Mouse (Mus musculus): ENCODE measurements around the gene Crhr1.

The Crhr1 gene

DNA sequence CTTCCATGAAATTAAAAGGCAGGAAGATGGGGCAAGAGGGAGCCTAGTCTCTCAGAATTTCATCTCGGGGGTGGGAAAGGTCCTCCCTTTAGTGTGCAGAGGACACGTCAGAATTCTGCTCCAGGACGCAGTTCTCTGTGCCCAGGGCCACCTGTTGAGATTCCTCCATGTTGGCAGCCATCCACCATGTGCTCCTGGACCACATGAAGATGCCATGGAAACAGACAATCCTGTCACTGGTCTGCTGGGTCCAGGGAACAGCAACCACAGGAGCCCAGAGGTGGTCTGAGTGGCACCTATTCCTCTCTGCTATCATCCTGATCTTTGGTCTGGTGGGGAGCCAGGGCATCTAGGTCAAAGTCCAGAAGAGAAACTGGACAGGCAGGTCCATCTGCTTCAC, 6.3 kb downstream of the Crhr1 start:
- no peak for DNase-seq (ENCODE audit: low spot score in 2 of 2)

GRCm38 (mm10) chr11:104144930-104145329, 12.3 kb downstream of the Crhr1 start:
- DNase-seq (ENCODE audit: low spot score in 2 of 2) = no peak

GRCm38 (mm10) chr11:104148787-104149186, 16.1 kb downstream of the Crhr1 start:
- DNase-seq (ENCODE audit: low spot score in 2 of 2) = no peak

- DNase-seq (ENCODE audit: low spot score in 2 of 2) = no peak
These were observed 18.3 kb downstream of the Crhr1 start for GRCm38 (mm10) chr11:104150911-104151310.

DNA sequence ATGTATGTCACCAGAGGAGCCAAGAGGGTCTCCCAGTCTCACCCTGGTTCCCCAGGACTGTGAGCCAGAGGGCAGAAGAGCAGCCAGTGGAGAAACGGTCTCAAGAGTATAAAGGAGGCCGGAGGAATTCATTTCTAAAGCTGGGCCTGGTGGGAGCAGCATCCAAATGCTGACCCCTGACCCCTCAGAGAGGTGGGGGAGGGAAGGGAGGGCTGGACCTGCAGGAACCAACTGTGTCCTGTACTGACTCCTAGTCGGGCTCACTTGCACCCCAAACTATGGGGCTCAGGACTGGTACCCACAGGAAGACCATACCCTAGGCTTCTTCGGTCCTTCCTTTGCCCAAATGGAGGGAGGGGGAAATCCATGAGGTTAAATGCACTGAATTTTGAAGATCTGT, 21.7 kb downstream of the Crhr1 start:
- no peak for DNase-seq (ENCODE audit: low spot score in 2 of 2)

GRCm38 (mm10) chr11:104154820-104155635, 22.4 kb downstream of the Crhr1 start:
- no peak for DNase-seq (ENCODE audit: low spot score in 2 of 2)

- DNase-seq (ENCODE audit: low spot score in 2 of 2) = no peak
These were observed 23.2 kb downstream of the Crhr1 start for GRCm38 (mm10) chr11:104155899-104156298.

DNA sequence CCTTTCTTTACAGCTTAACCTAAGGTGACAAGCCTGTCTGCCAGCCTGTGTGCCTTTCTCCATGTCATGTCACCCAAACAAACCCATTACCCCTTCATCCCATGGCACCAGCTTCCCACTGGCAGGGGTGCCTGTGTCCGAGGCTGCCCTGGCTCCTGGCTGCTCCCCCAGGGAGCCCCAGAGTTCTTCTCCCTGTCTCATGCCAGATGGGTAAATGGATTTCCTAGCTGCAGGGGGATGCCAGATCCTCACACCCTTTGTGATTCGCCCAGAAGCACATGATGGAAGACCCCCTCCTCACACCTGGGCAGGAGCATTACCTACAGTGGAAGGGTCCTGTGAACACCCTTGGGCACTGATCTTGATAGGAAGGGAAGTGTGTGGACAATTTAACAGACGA, 23.7 kb downstream of the Crhr1 start:
- DNase-seq (ENCODE audit: low spot score in 2 of 2) = no peak

- peak; percentile 56 to 72 for DNase-seq (ENCODE audit: low spot score in 2 of 2)
These were observed 25.1 kb downstream of the Crhr1 start for GRCm38 (mm10) chr11:104157603-104158259.

GRCm38 (mm10) chr11:104158260-104158907, 25.7 kb downstream of the Crhr1 start:
- no peak for DNase-seq (ENCODE audit: low spot score in 2 of 2)

DNA sequence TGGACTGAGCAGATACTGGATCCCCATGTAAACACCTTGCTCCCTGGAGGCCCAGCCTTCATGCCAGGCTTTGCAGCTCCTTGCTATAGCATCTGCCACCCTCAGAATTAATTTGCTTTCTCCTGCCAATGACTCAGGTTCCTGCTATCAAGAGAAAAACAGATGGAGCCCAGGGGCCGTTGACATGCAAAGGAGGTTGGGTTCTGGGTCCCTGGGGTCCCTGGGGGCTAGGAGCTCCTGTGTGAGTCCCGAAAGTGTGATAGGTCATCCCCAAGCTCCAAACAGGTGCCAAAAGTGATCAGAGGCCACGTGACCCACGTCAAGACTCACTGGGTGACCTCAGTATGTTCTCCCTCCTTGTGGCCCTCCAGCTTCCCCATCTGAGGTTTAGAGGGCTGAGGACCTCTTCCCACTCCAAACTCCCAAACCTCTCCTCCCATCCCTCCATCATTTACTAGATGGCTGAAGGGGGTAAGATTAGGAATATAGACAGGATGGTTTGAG, 27.2 kb downstream of the Crhr1 start:
- DNase-seq (ENCODE audit: low spot score in 2 of 2) = no peak

DNA sequence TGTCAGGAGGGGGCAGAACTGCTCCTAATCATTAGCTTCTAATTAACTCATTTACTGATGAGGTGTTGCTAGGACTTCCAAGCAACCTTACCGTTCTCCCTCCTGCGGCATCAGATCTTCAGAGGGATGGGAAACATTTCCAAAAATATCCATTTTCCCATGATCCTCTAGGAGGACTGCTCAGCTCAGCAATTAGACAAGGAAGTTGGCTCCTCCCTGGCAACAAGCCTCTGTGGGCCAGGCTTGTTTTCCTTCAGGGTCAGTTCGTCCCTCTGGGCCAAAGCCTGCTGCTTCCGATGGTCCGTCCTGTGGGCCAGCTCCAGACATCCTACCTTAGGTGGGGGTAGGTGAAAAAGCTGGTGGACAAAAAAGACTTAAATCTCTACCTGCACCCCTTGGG, 28.5 kb downstream of the Crhr1 start:
- DNase-seq (ENCODE audit: low spot score in 2 of 2) = no peak

GRCm38 (mm10) chr11:104164257-104164656, 31.6 kb downstream of the Crhr1 start:
- no peak for DNase-seq (ENCODE audit: low spot score in 2 of 2)

GRCm38 (mm10) chr11:104171281-104171781, 38.7 kb downstream of the Crhr1 start:
- peak; percentile 71 to 80 for DNase-seq (ENCODE audit: low spot score in 2 of 2)

GRCm38 (mm10) chr11:104178893-104179292, 46.2 kb downstream of the Crhr1 start:
- no peak for DNase-seq (ENCODE audit: low spot score in 2 of 2)

DNA sequence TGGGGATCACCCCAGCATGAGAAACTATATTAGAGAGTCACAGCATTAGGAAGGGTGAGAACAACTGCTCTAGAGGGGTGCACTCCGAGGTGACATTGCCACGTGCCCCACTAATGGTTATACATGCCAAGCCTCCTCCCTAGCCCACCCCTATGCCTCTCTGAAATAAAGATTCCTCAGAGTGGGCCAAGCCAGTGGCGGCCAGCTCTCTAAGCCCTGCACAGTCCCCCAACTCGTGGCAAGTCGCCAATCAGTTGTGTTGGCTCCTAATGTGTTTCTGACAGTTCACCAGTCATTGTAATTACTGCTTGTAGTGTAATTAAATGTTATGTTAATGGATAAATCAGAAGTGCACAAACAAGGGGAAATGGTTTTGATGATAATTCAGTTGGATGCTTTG, 47.1 kb downstream of the Crhr1 start:
- no peak for DNase-seq (ENCODE audit: low spot score in 2 of 2)

- DNase-seq (ENCODE audit: low spot score in 2 of 2) = no peak
These were observed 49.5 kb downstream of the Crhr1 start for GRCm38 (mm10) chr11:104182141-104182540.

- DNase-seq (ENCODE audit: low spot score in 2 of 2) = no peak
These were observed 53.6 kb downstream of the Crhr1 start, which contains the start of gene Sppl2c for GRCm38 (mm10) chr11:104186135-104186836. Gene Sppl2c, plus strand, starts transcription at chr11:104186327.

- no peak for DNase-seq (ENCODE audit: low spot score in 2 of 2)
These were observed 54.1 kb downstream of the Crhr1 start for GRCm38 (mm10) chr11:104186837-104187150.

GRCm38 (mm10) chr11:104187766-104188165, 55.1 kb downstream of the Crhr1 start:
- no peak for DNase-seq (ENCODE audit: low spot score in 2 of 2)

DNA sequence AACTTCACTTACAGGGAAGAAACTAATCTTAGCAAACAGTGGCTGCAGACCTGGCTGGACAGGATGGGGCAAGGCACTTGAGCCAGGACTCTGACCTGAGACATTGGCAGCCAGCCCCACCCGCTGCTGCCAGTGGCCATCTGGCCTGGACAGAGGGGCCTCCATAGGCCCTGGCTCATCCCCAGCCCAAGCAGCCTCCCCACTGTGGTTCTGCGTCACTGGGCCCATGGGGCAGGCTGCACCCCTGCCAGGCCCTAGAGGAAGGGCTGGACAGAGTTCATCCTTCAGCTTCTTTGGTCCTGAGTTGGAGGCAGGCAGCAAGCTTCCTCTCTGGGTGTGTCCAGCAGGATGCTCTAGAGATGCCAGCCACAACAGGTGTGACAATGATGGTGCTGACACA, 57.4 kb downstream of the Crhr1 start:
- no peak for DNase-seq (ENCODE audit: low spot score in 2 of 2)

DNA sequence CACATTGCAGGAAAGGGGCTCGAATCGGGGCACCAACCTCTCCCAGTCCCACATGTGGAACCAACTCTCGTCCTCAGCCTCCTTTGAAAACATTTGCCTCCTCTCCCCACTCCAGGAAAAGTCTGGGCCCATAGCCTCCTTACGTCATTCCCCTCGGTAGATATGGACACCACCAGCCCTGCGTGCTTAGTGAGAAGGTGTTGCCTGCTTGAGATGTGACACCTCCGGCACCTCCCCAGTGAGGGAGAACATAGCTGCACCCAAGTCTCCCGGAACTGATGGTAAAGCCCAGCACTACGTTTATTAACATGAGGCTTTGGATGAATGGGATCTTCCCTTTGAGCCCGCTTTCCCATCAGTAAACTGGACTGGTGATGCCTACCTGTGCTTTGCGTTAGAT, 62.7 kb downstream of the Crhr1 start:
- no peak for DNase-seq (ENCODE audit: low spot score in 2 of 2)

Data from frontal cortex, postnatal 25 days (tissue).